Mouse (Mus musculus) urinary bladder, postnatal 36 days (tissue): ENCODE results near the gene Gm49333.

Source experiments
- DNase-seq, 2 experiments: peaks; one replicate each; pipeline ENCODE4 v3.0.0; 2022; ENCODE audit warnings: low spot score in 2 of 2, mixed read lengths in 1 of 2

Gene Gm49333

GRCm38 (mm10) chr16:20611357-20612227 lies at the start of gene Gm49333, which contains the start of the genes Eef1akmt4 and Alg3:
Gene Gm49333 (plus strand): TSS chr16:20611610.
Gene Eef1akmt4 (plus strand): TSS chr16:20611593.
Gene Alg3 (minus strand): TSS chr16:20611735.
- DNase-seq = peak; percentile 77 to 87

- no peak for DNase-seq
These were observed 46.3 kb upstream of the Gm49333 start for GRCm38 (mm10) chr16:20565075-20565474.

GRCm38 (mm10) chr16:20589366-20589938 lies 22.0 kb upstream of the Gm49333 start, which contains the start of gene Vwa5b2:
Gene Vwa5b2 (plus strand): TSS chr16:20589471.
- no peak for DNase-seq

GRCm38 (mm10) chr16:20589939-20590679 lies 21.3 kb upstream of the Gm49333 start:
- DNase-seq = no peak

GRCm38 (mm10) chr16:20590680-20591038 lies 20.8 kb upstream of the Gm49333 start:
- DNase-seq = no peak

- no peak for DNase-seq
These were observed 20.2 kb upstream of the Gm49333 start for GRCm38 (mm10) chr16:20591076-20591705.

GRCm38 (mm10) chr16:20595060-20595673 lies 16.2 kb upstream of the Gm49333 start:
- no peak for DNase-seq

- DNase-seq = no peak
These were observed 15.7 kb upstream of the Gm49333 start for GRCm38 (mm10) chr16:20595737-20596136.

GRCm38 (mm10) chr16:20596687-20597441 lies 14.5 kb upstream of the Gm49333 start:
- no peak for DNase-seq

- DNase-seq = no peak
These were observed 10.9 kb upstream of the Gm49333 start for GRCm38 (mm10) chr16:20600511-20600910.

- no peak for DNase-seq
These were observed 6.7 kb upstream of the Gm49333 start for GRCm38 (mm10) chr16:20604705-20605104.

GRCm38 (mm10) chr16:20610501-20611356 lies 681 bp upstream of the Gm49333 start:
- peak; percentile 72 to 73 for DNase-seq

- DNase-seq = no peak
These were observed 8.4 kb downstream of the Gm49333 start for GRCm38 (mm10) chr16:20619541-20620398.

GRCm38 (mm10) chr16:20620399-20620735 lies 9.0 kb downstream of the Gm49333 start:
- no peak for DNase-seq

- DNase-seq = no peak
These were observed 9.4 kb downstream of the Gm49333 start for GRCm38 (mm10) chr16:20620751-20621190.

- peak in 1 of 2 experiments; percentile 57 for DNase-seq
These were observed 10.0 kb downstream of the Gm49333 start, which contains the start of gene Camk2n2 for GRCm38 (mm10) chr16:20621191-20621990. Gene Camk2n2 (minus strand): TSS chr16:20621287.

- peak in 1 of 2 experiments; percentile 78 for DNase-seq
These were observed 10.7 kb downstream of the Gm49333 start for GRCm38 (mm10) chr16:20621991-20622685.
